Mouse (Mus musculus) neutrophil, adult 5-6 weeks (primary cell): ENCODE measurements around the gene Pkp1. TPM values are rescaled to one million over a fixed set of nuclear protein-coding genes. Genes with fewer than 3 reads are reported as not detected.

ENCODE experiments used
- ATAC-seq: fragments of 151-379, 151-347 bp; 2 replicates; pipeline ENCODE4 v1.8.0; 2017; ENCODE audit warnings: mild to moderate bottlenecking, moderate TSS enrichment; ENCODE audit not compliant: insufficient number of reproducible peaks, poor library complexity, low FRiP score, severe bottlenecking; ENCODE audit errors: extremely low read depth
- total RNA-seq: library from RNA; stranded (forward); fragments of 200-1000 nt; gene quantifications from 2 replicates; pipeline ENCODE4 v1.2.3, GENCODE M21; 2017

Gene Pkp1
- total RNA-seq, 1 experiment from 2014 or later: not detected

DNA sequence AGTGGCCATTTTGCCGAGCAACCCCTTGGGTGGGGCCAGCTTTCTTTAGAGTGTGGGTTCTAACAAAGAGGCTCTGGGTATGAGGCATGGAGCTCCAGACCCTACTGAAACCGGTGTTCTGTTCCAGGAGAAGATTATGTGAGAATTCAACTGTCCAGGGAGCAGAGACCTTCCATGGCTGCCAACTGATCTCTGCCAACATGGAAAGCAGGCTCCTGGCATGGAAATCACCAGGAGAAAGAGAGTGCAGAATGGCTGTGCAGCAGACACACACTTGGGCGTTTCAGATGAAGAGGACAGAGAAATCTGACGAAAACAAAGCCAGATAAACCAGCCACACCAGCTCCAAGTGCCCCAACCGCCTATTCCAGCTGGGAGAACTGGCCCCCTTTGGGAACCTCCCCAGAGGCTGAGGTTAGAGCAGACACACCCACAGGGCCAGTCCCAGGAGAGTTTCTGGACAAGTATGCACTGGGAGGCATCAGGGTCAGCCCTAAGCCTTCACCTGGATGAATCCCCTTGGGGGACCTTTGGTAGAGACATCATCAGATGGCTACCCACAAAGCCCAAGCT, 2.4 kb downstream of the Pkp1 start:
- no peak for ATAC-seq

DNA sequence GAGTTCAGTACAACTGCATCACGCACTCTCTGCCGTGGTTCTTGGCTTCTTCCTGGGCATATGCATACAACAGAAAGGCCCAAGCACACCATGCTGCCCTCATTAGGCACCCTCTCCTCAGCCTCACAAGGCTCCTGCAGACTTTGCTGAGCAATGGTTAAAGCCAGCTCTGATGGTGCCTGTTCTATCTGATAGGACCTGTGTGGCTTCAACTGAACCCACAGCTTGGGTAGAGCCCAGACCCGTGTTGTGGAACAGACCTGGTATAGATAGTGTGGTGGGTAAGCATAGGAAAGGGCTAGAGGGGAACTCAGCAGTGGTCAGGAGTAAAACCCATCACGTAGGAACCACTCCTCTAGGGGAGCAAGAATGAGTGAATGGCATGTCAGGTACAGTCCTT, 5.3 kb downstream of the Pkp1 start:
- no peak for ATAC-seq

DNA sequence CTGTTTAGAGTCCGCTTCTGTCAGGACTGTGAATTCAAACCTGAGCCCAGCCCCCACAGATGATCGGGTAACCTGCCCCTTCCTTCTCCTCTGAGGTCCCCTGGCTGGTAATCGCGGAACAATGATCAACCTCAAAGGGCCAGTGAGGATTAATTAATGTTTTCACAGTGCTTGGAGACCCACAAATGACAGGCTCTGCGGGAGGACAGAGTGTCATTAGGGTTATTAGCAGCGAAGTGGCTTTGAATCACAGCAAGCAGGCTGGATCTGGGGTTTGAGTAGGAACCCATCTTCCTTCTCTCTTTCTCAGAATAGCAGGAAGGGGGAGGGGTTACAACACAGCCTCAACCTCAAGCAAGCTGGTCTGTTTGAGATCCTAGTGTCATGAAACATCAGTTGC, 9.6 kb downstream of the Pkp1 start:
- ATAC-seq: no peak

DNA sequence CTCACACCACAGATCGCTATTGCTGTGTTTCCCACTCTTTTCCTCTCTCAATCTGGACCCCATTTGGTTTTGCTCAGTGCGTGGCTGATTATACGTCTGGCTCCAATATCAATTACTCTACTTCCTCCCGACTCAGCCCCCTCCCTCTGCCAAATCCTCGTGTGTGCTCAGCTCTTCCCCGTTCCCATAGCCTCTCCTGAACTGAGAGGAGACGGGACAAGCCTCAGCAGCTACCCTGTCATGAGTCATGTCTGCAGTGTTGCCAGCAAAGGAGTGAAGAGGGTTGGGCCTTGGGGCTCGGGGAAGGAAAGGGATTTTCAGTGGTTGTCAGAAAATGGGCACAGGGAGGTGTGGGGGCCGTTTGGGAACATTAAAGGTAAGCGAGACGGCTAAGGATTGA, 12.3 kb downstream of the Pkp1 start:
- no peak for ATAC-seq

- ATAC-seq: no peak
Observed at GRCm38 (mm10) chr1:135899991-135900515, 19.0 kb downstream of the Pkp1 start.

DNA sequence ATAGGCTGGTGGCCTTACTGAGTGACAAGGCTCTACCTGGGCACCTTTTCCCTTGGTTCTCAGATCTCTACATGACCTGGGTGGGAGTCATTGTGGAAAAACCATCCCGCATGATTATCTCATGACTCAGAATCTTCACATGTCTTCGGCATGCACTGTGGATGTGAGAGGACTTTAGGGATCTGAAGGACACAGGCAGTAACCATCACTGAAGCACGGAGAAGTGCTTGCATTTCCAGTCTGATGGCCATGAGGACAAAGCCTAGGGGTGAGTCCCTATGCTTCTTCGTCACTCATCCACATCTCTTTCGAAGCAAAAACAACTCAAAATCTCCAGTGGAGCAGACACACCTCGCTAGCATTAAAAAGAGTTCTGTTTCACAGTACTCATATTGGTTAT, 19.7 kb downstream of the Pkp1 start:
- no peak for ATAC-seq

DNA sequence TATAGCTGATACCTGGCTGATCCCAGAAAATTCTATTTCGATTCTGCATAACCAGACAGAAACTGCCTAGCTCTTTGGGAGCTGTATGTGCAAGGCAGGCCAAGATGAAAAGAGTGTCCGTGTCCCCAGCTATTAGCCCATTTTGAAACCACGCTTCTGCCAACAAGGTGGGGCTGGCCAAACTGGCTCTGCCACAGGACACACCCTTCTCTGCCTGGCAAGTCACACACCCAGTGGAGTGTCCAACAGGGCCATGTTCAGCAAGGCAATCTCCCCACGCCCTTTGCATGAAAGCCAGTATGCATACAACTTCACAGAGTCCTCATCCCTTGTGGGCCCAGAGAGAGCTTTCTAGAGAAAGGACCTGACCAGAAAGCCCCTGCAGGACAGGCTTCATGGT, 23.6 kb downstream of the Pkp1 start:
- ATAC-seq: no peak

DNA sequence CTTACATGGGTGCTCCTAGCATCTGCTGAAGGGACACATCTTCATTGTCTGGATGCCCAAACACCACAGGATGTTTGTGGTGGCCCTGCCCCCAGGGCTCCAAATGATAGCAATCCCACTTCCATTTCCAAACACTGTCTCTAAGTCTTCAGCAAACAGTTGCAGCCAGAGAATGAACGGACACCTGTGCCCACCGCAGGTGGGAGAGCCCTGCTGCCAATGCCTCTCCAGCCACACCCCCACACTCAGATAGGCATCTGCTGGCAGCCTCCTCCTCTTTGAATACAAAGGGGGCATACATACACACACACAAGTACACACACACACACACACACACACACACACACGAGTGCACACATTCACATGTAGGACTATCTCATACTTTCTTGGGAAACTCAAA, 25.6 kb downstream of the Pkp1 start:
- no peak for ATAC-seq

GRCm38 (mm10) chr1:135892764-135893163, 26.2 kb downstream of the Pkp1 start:
- no peak for ATAC-seq

GRCm38 (mm10) chr1:135892233-135892632, 26.8 kb downstream of the Pkp1 start:
- ATAC-seq: no peak

GRCm38 (mm10) chr1:135891424-135892216, 27.4 kb downstream of the Pkp1 start:
- ATAC-seq: no peak

DNA sequence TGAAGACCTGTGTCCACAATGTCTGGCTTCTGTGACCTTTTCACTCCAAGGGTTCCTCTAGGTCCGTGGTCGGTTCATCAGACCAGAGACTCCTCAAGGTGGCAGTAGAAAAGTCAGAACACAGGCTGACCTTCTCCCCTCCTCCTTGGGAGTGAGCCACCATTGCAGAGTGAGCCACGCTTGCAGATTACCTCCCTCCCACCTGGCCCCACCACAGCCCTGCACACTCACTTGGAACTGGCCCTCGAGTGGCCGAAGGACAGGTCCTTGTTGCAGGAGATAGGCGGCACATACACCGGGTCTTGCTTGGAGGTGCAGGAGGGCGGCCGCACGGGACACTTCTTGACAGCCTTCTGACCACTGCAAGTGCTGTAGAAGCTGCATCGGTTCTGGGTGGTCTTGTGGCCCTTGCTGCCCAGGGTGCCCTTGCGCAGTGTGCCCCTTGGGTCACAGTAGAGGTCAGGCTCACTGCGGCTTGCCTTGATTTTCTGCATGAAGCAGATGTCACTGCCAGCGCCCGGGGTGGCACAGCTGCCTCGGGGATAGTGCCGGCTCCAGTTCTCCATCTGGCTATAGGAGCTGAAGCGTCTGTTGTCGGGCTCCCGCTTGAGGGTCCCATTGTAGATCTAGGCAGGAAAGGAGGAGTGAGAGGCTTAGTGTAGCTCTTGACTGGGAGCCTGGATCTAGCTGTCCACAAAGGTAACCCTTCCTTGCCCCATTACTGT, 29.4 kb downstream of the Pkp1 start:
- ATAC-seq: no peak

- ATAC-seq: no peak
Observed at GRCm38 (mm10) chr1:135882385-135883109, 36.5 kb downstream of the Pkp1 start.

DNA sequence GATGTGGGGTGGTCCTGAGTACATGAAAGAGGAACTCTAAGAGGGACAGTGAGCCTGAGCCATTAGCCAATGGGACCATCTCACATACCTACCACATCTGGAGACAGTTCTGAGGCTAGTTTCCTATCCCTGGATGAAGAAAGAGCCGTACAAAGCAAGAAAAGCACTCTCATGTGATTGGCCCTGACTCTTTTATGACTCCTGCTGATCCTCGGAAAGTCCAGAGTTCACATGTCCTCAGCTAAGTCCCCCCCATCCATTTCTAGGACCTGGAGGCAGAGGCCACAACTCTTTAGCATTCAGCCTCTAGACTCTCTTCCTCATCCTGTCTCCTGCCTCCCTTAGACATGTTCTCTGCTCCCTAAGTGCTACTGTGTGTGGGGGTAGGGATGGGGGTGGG, 41.8 kb downstream of the Pkp1 start:
- ATAC-seq: no peak

GRCm38 (mm10) chr1:135872991-135873390, 46.0 kb downstream of the Pkp1 start:
- ATAC-seq: no peak

GRCm38 (mm10) chr1:135868570-135868969, 50.4 kb downstream of the Pkp1 start:
- no peak for ATAC-seq

DNA sequence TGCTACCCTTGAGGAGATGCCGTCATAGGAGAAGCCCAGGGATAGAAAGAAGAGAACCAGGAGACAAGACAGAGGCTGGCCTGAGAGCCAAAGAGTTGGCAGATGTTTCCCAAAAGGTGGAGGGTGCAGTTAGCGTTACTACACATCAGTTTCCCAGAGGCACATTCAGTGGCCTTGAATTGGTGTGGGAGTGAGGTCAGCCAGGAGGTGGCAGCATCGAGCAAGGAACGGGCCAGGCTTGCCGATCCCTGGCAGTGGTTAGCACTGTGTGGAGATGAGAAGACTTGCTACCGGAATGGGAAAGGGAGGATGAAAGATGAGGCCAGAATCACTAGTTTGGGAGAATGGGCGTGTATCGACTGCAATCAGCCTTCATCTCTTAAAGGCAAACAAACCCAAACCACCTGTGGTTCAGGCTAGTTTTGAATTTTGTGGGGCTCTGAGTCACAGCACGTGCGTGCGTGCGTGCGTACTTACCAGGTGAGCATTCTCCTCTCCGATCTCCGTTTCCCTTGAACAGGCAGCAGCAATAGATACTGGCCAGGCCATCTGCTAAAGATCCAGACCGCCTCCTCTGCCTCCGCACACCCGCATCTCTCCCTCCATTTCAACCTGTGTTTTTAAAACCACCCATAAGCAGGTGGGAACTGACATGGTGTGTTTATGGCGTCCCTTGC, 53.4 kb downstream of the Pkp1 start:
- ATAC-seq: peak; percentile 24; the same call in 1 of the 2 replicates

DNA sequence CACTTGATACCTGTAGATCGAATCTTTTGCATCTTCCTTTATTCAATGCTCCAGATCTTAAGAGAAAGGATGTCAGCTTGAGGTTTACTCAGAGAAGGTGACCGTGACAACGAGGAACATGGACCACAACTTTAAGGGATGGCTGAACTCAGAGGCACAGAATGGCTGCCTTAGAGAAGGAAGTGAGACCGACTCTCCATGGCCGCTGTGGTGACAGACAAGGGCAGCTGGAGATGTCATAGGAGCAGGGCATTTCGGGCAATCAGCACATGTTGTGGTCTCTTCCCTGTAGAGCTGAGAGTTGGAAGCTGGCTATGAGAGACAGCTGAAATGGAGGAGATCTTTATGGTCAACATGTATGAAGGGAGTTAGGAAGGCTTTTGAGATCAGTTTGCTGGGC, 54.2 kb downstream of the Pkp1 start:
- no peak for ATAC-seq
